Mouse (Mus musculus) heart, embryonic 10.5 days (tissue): ENCODE measurements around the gene Carns1. TPM values are rescaled to one million over a fixed set of nuclear protein-coding genes. Genes with fewer than 3 reads are reported as not detected.

Source experiments
- DNase-seq: peaks from one replicate; pipeline ENCODE4 v3.0.0-alpha.2; 2017; ENCODE audit warnings: low spot score
- H3K27ac ChIP-seq: fragments of 300-500 bp; sonication (generic); 2 replicates; pipeline ENCODE4 v1.5.1; 2016; ENCODE audit warnings: mild to moderate bottlenecking
- H3K27me3 ChIP-seq: fragments of 300-500 bp; sonication (generic); 2 replicates; pipeline ENCODE4 v1.6.1; 2016; ENCODE audit warnings: mild to moderate bottlenecking; ENCODE audit not compliant: poor library complexity, insufficient read depth, severe bottlenecking
- H3K36me3 ChIP-seq: fragments of 300-500 bp; sonication (generic); 2 replicates; pipeline ENCODE4 v1.6.1; 2016; ENCODE audit warnings: mild to moderate bottlenecking, moderate library complexity
- H3K4me1 ChIP-seq: fragments of 300-500 bp; sonication (generic); 2 replicates; pipeline ENCODE4 v1.6.1; 2016; ENCODE audit warnings: mild to moderate bottlenecking
- H3K4me3 ChIP-seq: fragments of 300-500 bp; sonication (generic); 2 replicates; pipeline ENCODE4 v1.5.1; 2016; ENCODE audit warnings: mild to moderate bottlenecking, moderate library complexity
- H3K9me3 ChIP-seq: fragments of 300-500 bp; sonication (generic); 2 replicates; pipeline ENCODE4 v1.6.1; 2016; ENCODE audit warnings: mild to moderate bottlenecking, moderate library complexity
- WGBS: fragments of 180-500 bp; shearing (Covaris S2); methylation state at CpG from one replicate; pipeline ENCODE4 v1.1.7; 2016; 5-methylcytosine and 5-hydroxymethylcytosine counted together
- polyA plus RNA-seq: library from polyadenylated mRNA; unstranded; fragments of >200 nt; fragmentation: Nextera tagmentation; extraction: Ambion mirVana; gene quantifications from 2 replicates; pipeline ENCODE4 v1.2.1, GENCODE M21; 2016

The Carns1 gene
- polyA plus RNA-seq: 2.3 and 2.8 TPM in 2 replicates

DNA sequence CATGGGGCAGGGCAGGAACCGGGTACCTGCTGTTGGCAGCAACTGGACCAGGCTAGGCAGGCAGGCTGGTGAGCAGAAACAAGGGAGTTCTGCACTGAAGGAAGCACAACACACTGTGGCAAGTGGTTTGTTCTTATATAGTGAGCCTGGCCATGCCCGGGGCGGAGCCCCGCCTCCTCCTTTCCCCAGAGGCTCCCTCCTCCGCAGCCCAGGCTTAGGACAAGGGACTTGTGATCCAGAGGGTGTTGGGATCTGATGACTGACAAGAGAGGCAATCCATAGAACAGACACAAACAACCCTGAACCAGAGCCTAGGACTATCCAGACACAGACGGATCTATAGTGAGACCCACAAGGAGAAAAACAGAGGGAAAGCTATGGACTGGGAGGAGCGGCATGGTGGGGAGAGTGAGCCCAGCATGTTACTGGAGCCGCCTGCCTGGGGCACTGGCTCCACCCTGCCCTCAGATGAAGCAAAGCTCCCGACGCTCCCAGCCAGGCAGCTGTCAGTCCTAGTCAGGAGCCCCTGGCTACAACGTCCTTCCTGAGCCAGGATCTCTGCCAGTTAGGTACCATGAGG lies at the start of gene Carns1:
Carns1 (minus strand) TSS at position 112 of the 580 bp plus-strand sequence.
- Histone ChIP-seq H3K27me3 (peaks cover 6% of the 10 kb centered on the region; the same call in 1 of the 2 replicates), H3K4me3 (peak within 1 kb of the TSS; percentile 46), H3K36me3 (no peaks in the 10 kb centered on the region), H3K4me1 (peaks cover 32% of the 10 kb centered on the region), H3K9me3 (no peaks in the 10 kb centered on the region), H3K27ac (peak within 1 kb of the TSS; percentile 80)
- WGBS: 3% methylated on average over 11 of the region's 11 CpGs
- no peak for DNase-seq

DNA sequence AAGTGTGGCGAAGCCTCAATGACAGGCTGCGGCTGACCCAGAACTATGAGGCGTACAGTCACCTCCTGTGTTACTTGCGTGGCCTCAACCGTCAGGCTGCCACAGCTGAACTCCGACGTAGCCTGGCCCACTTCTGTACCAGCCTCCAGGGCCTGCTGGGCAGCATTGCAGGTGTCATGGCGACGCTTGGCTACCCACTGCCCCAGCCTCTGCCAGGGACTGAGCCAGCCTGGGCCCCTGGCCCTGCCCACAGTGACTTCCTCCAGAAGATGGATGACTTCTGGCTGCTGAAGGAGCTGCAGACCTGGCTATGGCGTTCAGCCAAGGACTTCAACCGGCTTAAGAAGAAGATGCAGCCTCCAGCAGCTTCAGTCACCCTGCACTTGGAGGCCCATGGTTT lies 46.9 kb upstream of the Carns1 start:
- 83% methylated on average over 11 of the region's 11 CpGs for WGBS
- H3K36me3 ChIP-seq: peaks cover 12% of the 10 kb centered on the region; the same call in 1 of the 2 replicates
- H3K4me1 ChIP-seq: peaks cover 33% of the 10 kb centered on the region
- peak overlapping the region; percentile 39 for H3K27ac ChIP-seq
- peaks cover 48% of the 10 kb centered on the region for H3K27me3 ChIP-seq
- H3K9me3 ChIP-seq: no peaks in the 10 kb centered on the region
- no peak overlapping the region for H3K4me3 ChIP-seq
- DNase-seq: no peak

DNA sequence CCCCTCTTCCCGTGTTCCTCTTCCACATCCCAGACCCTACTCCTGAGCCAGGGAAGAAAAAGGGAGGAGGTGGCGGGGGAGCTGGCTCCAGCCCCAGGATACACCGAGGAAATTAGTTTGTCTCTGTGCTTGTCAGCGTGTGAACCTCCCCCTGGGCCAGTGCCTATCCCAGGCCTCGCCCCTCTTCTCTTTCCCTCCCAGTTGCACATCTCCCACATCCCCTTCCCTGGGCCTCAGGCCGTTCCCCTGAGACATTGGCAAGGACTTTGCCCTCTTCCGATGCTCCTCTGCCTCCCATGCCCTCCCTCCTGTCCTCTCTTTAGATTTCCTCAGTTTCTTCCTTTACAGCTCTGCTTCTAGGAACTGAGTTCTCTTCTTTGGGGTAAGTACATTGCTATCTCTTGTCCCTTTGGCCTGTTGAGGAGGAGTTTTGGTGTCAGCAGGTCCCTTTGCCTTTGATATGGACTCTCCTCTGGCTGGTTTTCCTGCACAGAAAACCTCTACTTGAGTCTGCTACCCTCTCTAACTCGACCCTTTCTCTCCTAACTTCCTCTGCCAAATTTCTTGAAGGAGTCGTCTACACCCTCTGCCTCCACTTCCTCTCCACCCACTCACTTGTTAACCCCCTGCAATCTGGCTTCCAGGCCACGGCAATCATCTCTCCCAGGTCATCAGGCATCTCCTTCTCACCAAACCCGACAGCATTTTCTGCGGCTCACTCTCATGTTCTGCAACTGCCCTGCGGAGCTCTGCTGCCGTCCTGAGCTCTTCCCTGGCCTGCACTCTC lies 45.9 kb upstream of the Carns1 start:
- Histone ChIP-seq H3K4me3 (0 out of 2 replicates have a peak overlapping the region, but pooled peaks have one; percentile 8), H3K27me3 (peaks cover 53% of the 10 kb centered on the region), H3K27ac (peak overlapping the region; percentile 63), H3K4me1 (peaks cover 43% of the 10 kb centered on the region), H3K9me3 (no peaks in the 10 kb centered on the region), H3K36me3 (peaks cover 12% of the 10 kb centered on the region; the same call in 1 of the 2 replicates)
- 36% methylated on average over 14 of the region's 14 CpGs for WGBS
- no peak for DNase-seq

DNA sequence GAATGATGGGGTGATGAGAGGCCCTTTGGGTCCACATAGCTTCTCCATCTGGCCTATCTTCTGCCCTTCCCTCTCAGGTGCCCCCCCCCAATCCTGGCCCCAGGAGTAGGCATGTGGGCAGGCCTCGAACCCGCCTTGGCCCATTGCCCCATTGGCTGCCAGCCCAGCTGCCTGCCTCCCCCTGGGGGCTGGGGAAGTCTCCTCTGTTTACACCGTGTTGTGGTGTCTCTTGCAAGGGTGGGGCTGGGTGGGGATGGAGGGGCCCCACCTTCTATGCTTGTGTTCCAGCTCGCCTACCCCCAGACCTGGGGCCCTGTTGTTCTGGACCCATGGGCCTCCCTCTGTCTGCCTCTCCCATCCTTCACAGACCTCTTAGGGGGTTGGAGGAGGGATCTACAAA lies 45.1 kb upstream of the Carns1 start:
- Histone ChIP-seq H3K27me3 (peaks cover 60% of the 10 kb centered on the region), H3K4me1 (peaks cover 50% of the 10 kb centered on the region), H3K4me3 (no peak overlapping the region), H3K36me3 (peaks cover 12% of the 10 kb centered on the region; the same call in 1 of the 2 replicates), H3K9me3 (no peaks in the 10 kb centered on the region), H3K27ac (peak overlapping the region; percentile 63)
- no peak for DNase-seq
- WGBS: 64% methylated on average over 4 of the region's 4 CpGs

DNA sequence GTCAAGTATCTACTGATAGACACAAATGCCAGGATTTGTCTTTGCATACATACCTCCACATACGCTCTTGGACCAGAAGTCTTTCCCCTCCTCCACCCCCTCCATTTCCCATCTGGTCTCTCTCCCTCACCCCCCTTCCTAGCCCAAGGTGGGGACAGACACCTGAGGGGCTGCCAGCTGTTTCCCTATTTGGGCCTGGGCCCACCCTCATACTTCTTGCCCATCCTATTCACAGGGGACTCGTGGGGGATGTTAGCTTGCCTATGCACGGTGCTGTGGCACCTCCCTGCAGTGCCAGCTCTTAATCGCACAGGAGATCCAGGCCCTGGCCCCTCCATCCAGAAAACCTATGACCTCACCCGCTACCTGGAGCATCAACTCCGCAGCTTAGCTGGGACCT lies 44.7 kb upstream of the Carns1 start:
- Histone ChIP-seq H3K27ac (peak overlapping the region; percentile 63; the same call in 1 of the 2 replicates), H3K4me1 (peaks cover 54% of the 10 kb centered on the region), H3K36me3 (peaks cover 12% of the 10 kb centered on the region; the same call in 1 of the 2 replicates), H3K27me3 (peaks cover 65% of the 10 kb centered on the region), H3K9me3 (no peaks in the 10 kb centered on the region), H3K4me3 (no peak overlapping the region)
- DNase-seq: no peak
- WGBS: 83% methylated on average over 6 of the region's 6 CpGs

DNA sequence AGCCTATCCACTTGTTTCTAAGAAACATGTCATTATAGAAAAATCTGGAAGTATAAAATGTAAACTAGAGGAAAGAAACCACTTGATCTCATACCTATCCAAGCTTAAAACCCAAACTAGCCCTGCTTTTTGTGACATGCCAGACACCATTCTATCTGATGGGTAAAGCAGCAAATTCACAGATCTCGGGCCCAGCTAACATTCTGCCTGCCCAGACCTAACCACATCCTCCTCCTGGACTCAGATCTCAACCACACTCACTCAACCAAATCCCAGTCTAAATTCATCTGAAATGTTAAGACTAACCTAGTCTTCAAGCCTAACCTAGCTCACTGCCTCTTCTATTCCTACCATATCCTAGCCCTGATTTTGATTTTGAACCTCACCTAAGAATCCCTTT lies 43.5 kb upstream of the Carns1 start:
- peaks cover 12% of the 10 kb centered on the region; the same call in 1 of the 2 replicates for H3K36me3 ChIP-seq
- H3K27me3 ChIP-seq: peaks cover 75% of the 10 kb centered on the region
- no peak overlapping the region for H3K27ac ChIP-seq
- peaks cover 66% of the 10 kb centered on the region for H3K4me1 ChIP-seq
- H3K4me3 ChIP-seq: no peak overlapping the region
- 64% methylated on average over 1 of the region's 1 CpGs for WGBS
- no peak for DNase-seq
- no peaks in the 10 kb centered on the region for H3K9me3 ChIP-seq

DNA sequence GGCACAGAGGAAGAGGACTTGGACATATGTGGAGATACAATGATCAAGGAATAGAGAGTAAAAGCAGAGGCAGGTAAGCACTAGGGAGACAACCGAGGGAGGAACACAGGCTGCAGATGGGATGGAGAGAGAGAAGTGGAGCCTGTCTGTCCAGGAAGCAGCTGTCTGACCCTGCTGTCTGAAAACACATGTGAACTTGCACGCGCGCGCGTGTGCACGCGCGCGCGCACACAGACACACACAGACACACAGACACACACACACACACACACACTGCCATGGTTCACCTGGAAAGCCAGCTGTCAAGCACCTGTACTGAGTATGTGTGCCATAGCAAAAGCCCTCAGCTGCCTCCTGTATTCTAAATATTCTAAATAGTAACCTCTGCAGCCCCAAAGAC lies 43.0 kb upstream of the Carns1 start:
- Histone ChIP-seq H3K9me3 (no peaks in the 10 kb centered on the region), H3K27ac (no peak overlapping the region), H3K27me3 (peaks cover 80% of the 10 kb centered on the region), H3K4me3 (no peak overlapping the region), H3K36me3 (peaks cover 12% of the 10 kb centered on the region; the same call in 1 of the 2 replicates), H3K4me1 (peaks cover 70% of the 10 kb centered on the region)
- DNase-seq: no peak
- 68% methylated on average over 2 of the region's 11 CpGs for WGBS

DNA sequence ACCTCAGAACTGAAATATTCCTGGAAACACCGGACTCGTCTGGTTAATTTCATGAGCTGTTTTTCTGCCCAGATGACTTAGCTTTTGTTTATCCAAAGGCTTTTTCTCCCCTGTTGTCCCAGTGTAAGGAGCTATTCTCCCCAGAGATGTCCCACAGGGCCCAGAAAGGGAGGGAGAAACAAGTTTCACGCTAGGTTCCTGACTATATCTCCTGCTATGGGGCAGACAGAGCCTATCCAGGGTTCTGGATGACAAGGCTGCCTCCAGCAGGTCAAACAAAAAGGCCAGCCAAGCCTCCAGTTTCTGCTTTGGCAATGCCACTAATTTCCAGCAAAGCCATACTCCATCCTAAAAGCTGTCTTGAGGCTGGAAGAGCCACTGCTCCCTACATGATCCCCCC lies 42.6 kb upstream of the Carns1 start:
- 41% methylated on average over 3 of the region's 3 CpGs for WGBS
- Histone ChIP-seq H3K4me3 (no peak overlapping the region), H3K27ac (no peak overlapping the region)

DNA sequence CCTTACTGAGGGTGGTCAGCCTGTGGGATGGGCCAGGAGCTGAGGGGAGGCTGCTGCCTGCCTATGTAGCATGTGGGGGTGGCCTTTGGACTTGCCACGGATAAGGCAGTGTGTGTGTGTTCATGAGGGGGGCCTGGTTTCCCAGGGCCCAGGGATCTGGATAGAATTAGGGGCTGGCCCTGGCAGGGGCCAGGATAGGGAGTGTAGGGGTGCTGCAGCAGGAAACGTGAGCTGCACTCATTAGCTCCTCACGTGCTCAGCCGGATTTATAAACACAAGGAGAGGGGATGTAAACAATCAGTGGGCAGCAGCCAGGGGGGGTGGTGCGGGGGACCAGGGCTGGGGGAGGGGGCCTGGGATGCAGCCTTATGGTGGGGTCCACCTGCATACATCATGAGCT lies 41.9 kb upstream of the Carns1 start:
- 9% methylated on average over 5 of the region's 5 CpGs for WGBS
- DNase-seq: no peak
- H3K27me3 ChIP-seq: peaks cover 86% of the 10 kb centered on the region

More for the DNA sequence above, 42.6 kb upstream of the Carns1 start:
- no peaks in the 10 kb centered on the region for H3K9me3 ChIP-seq
- peaks cover 73% of the 10 kb centered on the region for H3K4me1 ChIP-seq
- H3K36me3 ChIP-seq: peaks cover 12% of the 10 kb centered on the region; the same call in 1 of the 2 replicates
- peaks cover 85% of the 10 kb centered on the region for H3K27me3 ChIP-seq
- no peak for DNase-seq

DNA sequence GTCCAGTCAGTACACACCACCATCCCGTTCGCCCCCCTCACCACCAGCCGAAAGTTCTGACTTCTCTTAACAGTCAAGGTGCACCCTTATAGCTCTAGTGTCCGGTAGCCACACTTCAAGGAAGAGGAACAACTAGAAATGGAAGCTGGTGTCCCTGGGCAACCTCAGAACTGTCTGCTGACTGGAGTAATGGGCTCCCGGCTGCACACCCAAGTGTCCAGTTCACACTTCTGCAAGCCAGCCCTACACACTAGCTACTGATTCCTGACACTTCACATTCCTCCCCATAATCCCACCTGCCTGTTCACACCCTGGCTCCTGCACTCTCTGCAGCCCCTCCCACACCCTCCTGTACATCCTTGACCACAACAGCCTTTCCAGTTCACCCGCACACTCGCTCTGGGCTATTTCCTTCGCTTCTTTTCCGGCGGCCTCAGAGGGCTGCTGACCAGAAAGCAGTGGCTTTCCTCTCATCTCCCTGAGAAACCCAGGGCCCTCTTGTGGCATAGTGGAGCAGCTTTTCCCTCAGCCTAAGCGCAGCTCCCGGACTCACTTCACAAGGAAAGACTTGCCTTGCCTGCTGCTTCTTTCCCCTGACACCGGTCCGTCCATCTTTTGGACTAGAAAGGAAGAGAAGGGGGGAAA lies 40.9 kb upstream of the Carns1 start:
- Histone ChIP-seq H3K4me1 (peaks cover 74% of the 10 kb centered on the region), H3K27me3 (peaks cover 87% of the 10 kb centered on the region), H3K9me3 (no peaks in the 10 kb centered on the region), H3K27ac (peak overlapping the region; percentile 13; the same call in 1 of the 2 replicates), H3K4me3 (peak overlapping the region; percentile 31), H3K36me3 (0 out of 2 replicates have a peak, but pooled peaks cover 3% of the 10 kb centered on the region)
- DNase-seq: no peak
- WGBS: 14% methylated on average over 14 of the region's 14 CpGs

More for the DNA sequence above, 41.9 kb upstream of the Carns1 start:
- H3K9me3 ChIP-seq: no peaks in the 10 kb centered on the region
- peaks cover 77% of the 10 kb centered on the region for H3K4me1 ChIP-seq
- H3K27ac ChIP-seq: peak overlapping the region; percentile 13; the same call in 1 of the 2 replicates
- H3K4me3 ChIP-seq: no peak overlapping the region; the same call in 1 of the 2 replicates
- peaks cover 6% of the 10 kb centered on the region; the same call in 1 of the 2 replicates for H3K36me3 ChIP-seq

DNA sequence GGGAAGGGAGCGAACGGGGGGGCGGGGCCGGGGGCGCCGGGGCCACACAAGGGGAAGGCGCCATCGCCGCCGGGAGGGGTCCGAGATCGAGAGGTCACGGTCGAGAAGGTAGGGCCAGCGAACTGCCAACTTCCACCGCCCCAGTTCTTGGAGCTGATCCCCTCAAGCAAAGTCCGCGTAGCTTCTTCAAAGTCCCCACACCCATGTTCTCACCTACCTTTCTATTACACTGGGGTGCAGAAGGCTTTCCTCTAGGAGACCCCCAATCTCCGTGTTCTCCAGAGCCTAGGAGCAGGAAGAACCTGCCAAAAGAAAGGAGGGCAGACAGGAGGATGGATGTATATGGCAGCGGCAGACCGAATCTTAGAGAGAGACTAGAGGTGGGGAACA lies 40.2 kb upstream of the Carns1 start:
- H3K27ac ChIP-seq: peak overlapping the region; percentile 91
- peaks cover 67% of the 10 kb centered on the region for H3K4me1 ChIP-seq
- peak overlapping the region; percentile 75 for H3K4me3 ChIP-seq
- WGBS: 3% methylated on average over 20 of the region's 21 CpGs
- no peaks in the 10 kb centered on the region for H3K9me3 ChIP-seq
- peaks cover 87% of the 10 kb centered on the region for H3K27me3 ChIP-seq
- no peak for DNase-seq
- 0 out of 2 replicates have a peak, but pooled peaks cover 1% of the 10 kb centered on the region for H3K36me3 ChIP-seq

DNA sequence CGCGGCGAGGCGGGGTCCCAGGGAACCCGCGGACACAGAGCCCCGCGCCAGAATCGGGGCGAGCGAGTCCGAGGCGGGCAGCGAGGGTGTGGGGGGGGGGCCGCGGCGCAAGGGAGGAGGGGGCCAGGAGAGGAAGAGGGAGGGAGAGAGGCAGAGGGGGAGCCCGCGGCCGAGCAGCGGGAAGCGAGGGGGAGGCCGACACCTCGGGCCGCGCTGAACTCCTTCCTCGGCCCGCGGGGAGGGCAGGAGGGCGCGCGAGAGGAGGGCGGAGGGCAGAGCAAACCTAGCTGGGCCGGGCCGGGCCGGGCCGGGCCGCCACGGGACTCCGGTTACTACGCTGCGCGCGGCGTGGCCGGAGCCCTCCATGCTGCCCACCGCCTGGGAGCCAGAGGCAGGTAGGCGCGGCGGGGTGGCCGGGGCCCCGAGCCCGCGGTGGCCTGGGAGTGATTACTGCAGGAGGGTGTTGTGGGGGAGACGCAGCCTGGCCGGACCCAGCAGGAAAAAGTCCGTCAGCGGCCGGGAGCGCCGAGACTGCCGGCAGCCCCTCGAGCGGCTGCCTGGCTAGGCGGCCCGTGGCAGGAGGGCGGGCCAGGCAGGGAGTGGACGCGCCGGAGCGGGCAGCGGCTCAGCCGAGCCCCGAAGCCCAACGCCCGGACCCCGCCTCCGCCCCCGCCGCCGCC lies 39.6 kb upstream of the Carns1 start:
- H3K36me3 ChIP-seq: no peaks in the 10 kb centered on the region
- H3K9me3 ChIP-seq: no peaks in the 10 kb centered on the region
- WGBS: under 1% methylated on average over 52 of the region's 81 CpGs
- H3K27ac ChIP-seq: peak overlapping the region; percentile 91
- H3K27me3 ChIP-seq: peaks cover 87% of the 10 kb centered on the region
- H3K4me3 ChIP-seq: peak overlapping the region; percentile 75
- H3K4me1 ChIP-seq: peaks cover 62% of the 10 kb centered on the region
- DNase-seq: no peak
